22 mouse cellular contexts compared by ENCODE assay signal in the genomic region with DNA sequence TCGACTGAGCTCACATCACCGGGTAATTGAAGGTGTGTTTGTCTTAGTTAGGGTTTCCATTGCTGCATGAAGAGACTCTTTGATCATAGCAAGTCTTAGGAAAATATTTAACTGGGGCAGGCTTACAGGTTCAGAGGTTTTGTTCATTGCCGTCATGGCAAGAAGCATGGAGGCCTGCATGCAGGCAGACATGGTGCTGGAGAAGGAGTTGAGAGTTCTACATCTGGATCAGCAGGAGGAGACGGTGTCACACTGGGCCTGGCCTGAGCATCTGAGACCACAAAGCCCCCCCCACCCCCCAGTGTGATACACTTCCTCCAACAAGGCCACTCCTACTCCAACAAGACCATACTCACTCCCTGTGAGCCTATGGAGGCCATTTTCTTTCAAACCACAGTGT.
"Had no signal": no experiment of that assay in that cellular context is flagged by ENCODE, and none has a peak within 500 bp of the region (broad histone marks: within the 10 kb centered on the region; RNA-seq: fewer than 3 reads in every experiment).

No protein-coding gene starts in this region.

- H3K36me3 ChIP-seq: heart, embryonic 10.5 days; heart, embryonic 12.5 days; hindbrain, embryonic 13.5 days; hindbrain, embryonic 15.5 days; limb, embryonic 13.5 days; limb, embryonic 15.5 days; liver, embryonic 12.5 days had no signal

- H3K9me3 ChIP-seq: heart, embryonic 10.5 days; hindbrain, embryonic 13.5 days; hindbrain, embryonic 15.5 days; limb, embryonic 15.5 days; liver, embryonic 12.5 days had no signal

- H3K4me1 ChIP-seq: heart, embryonic 12.5 days; liver, embryonic 12.5 days had no signal

- ATAC-seq: forebrain, postnatal 0 days; hindbrain, postnatal 0 days; intestine, embryonic 16.5 days; liver, embryonic 12.5 days had no signal

- H3K9ac ChIP-seq: forebrain, postnatal 0 days; heart, embryonic 12.5 days; hindbrain, embryonic 13.5 days; hindbrain, embryonic 15.5 days; limb, embryonic 13.5 days; limb, embryonic 15.5 days; liver, embryonic 12.5 days; liver, embryonic 14.5 days had no signal

- H3K27ac ChIP-seq: heart, embryonic 10.5 days; hindbrain, embryonic 13.5 days; hindbrain, embryonic 15.5 days; hindbrain, postnatal 0 days; kidney, postnatal 0 days; limb, embryonic 13.5 days; limb, embryonic 15.5 days; liver, embryonic 12.5 days; liver, embryonic 14.5 days had no signal

- DNase-seq: forebrain, postnatal 0 days; gastrocnemius, postnatal 14 days; gastrocnemius, postnatal 36 days; heart, adult 18-20 months; heart, postnatal 14 days; heart, postnatal 36 days; kidney, postnatal 36 days; layer of hippocampus, adult 9-11 months; layer of hippocampus, postnatal 36 days; left cerebral cortex, postnatal 4 days; lung, adult 18-20 months had no signal

- H3K27me3 ChIP-seq: heart, embryonic 12.5 days; hindbrain, embryonic 13.5 days; hindbrain, embryonic 15.5 days; limb, embryonic 13.5 days; limb, embryonic 15.5 days; liver, embryonic 12.5 days had no signal

- H3K4me2 ChIP-seq: heart, embryonic 12.5 days; hindbrain, embryonic 13.5 days; hindbrain, embryonic 15.5 days; limb, embryonic 13.5 days; limb, embryonic 15.5 days; liver, embryonic 12.5 days had no signal

- H3K4me3 ChIP-seq: heart, embryonic 10.5 days; heart, embryonic 12.5 days; hindbrain, embryonic 13.5 days; hindbrain, embryonic 15.5 days; limb, embryonic 13.5 days; limb, embryonic 15.5 days; liver, embryonic 12.5 days had no signal
